Mouse (Mus musculus): ENCODE data around the gene Olfr1082. TPM values are rescaled to one million over a fixed set of nuclear protein-coding genes. Genes with fewer than 3 reads are reported as not detected.
"Not testable (repeated sequence)": the region's sequence is repeated elsewhere in the genome, so short reads cannot be mapped to it uniquely, and the experiment has no call there.

Gene Olfr1082
- total RNA-seq (2021), result not detected
- long read RNA-seq, experiment 1, result 0 reads
- long read RNA-seq, experiment 2, result 0 reads

- not testable (repeated sequence) for DNase-seq
Measured at GRCm38 (mm10) chr2:86598866-86599265, at the start of gene Olfr1082. Gene Olfr1082 (minus strand): TSS chr2:86598966.

DNA sequence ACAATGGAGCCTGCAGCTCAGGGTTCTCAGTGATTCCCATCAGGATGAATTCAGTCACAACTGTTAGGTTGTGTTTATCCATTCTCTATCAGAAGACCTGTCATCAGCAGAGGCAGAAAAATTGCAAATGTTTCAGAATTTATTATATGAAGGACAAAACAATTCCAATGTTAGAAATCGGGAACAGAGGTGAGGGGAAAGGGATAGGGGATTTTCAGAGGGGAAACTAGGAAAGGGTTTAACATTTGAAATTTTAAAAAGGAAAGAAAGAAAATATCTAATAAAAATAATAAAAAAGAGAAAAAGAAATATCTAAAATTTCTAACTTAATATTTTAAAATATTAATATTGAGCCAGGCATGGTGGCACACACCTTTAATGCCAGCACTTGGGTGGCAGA is 40.9 kb upstream of the Olfr1082 start, which contains the start of gene Olfr1084:
TSS of gene Olfr1084 (minus strand) at position 101 of the 400 bp plus-strand sequence.
- DNase-seq, result not testable (repeated sequence)

DNA sequence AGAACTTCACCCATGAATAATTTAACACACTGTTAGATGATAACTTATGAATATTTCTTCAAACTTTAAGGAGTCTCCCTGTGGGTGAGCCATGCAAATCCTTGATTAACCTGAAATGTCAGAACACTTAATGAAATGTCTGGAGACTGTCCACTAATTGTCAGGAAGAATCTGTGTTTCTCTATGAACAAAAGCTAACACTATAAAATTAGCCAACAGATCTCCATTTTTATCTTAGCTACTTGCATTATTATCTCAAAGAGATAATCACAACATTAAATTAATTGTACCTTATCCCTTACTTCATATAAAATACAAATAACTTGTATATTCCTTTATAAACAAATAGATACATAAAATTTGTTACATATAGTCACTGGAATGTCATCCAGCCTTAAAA is 40.6 kb downstream of the Olfr1082 start, which contains the start of gene Olfr1080:
TSS of gene Olfr1080 (minus strand) at position 101 of the 400 bp plus-strand sequence.
- not testable (repeated sequence) for DNase-seq

Other genes with a start within 250 kb of the Olfr1082 start
- gene Olfr1055, start 248.7 kb downstream of the Olfr1082 start, total RNA-seq (2021), result not detected
- not detected for gene Olfr1056, start 236.5 kb downstream of the Olfr1082 start, total RNA-seq (2021)
- not detected for gene Olfr1057, start 220.6 kb downstream of the Olfr1082 start, total RNA-seq (2021)
- gene Olfr1058, start 210.4 kb downstream of the Olfr1082 start, total RNA-seq (2021), result not detected
- not detected for gene Olfr1061, start 184.9 kb downstream of the Olfr1082 start, total RNA-seq (2021)
- gene Olfr1062, start 172.2 kb downstream of the Olfr1082 start, total RNA-seq (2021), result not detected
- not detected for gene Olfr1065, start 148.4 kb downstream of the Olfr1082 start, total RNA-seq (2021)
- gene Olfr1066, start 142.7 kb downstream of the Olfr1082 start, total RNA-seq (2021), result not detected
- gene Olfr228, start 111.6 kb downstream of the Olfr1082 start, total RNA-seq (2021), result not detected
- gene Olfr1076, start 90.5 kb downstream of the Olfr1082 start, total RNA-seq (2021), result not detected
- not detected for gene Olfr1079, start 56.5 kb downstream of the Olfr1082 start, total RNA-seq (2021)
- not detected for gene Olfr1080, start 40.7 kb downstream of the Olfr1082 start, total RNA-seq (2021)
- not detected for gene Olfr1084, start 40.8 kb upstream of the Olfr1082 start, total RNA-seq (2021)
- gene Olfr1085, start 63.1 kb upstream of the Olfr1082 start, total RNA-seq (2021), result not detected
- not detected for gene Olfr1086, start 81.1 kb upstream of the Olfr1082 start, total RNA-seq (2021)
- not detected for gene Olfr1087, start 99.4 kb upstream of the Olfr1082 start, total RNA-seq (2021)
- not detected for gene Olfr1089, start 134.7 kb upstream of the Olfr1082 start, total RNA-seq (2021)
- not detected for gene Olfr1090, start 160.0 kb upstream of the Olfr1082 start, total RNA-seq (2021)
- not detected for gene Olfr1093, start 183.5 kb upstream of the Olfr1082 start, total RNA-seq (2021)
- not detected for gene Olfr141, start 211.1 kb upstream of the Olfr1082 start, total RNA-seq (2021)
- gene Olfr1094, start 225.7 kb upstream of the Olfr1082 start, total RNA-seq (2021), result not detected